Mouse (Mus musculus) midbrain, embryonic 11.5 days (tissue): ENCODE measurements at regions not wholly inside any gene's neighbourhood (a gene's known extent, or its start where the extent isn't known, plus 50 kb on each side); places are given as distances from the start of the nearest gene placed in this dataset.

ENCODE experiments used
- ATAC-seq: fragments of 200-750 bp; cut with Nextera tagmentation; 2 replicates; pipeline ENCODE4 v1.8.0; 2017; ENCODE audit warnings: moderate TSS enrichment, moderate library complexity; ENCODE audit not compliant: low FRiP score
- DNase-seq: peaks from one replicate; pipeline ENCODE4 v3.0.0; 2015; ENCODE audit warnings: low spot score; ENCODE audit errors: missing footprints
- H3K27ac ChIP-seq: fragments of 300-500 bp; sonication (generic); 2 replicates; pipeline ENCODE4 v1.5.1; 2014; ENCODE audit warnings: low read depth, low read length
- H3K27me3 ChIP-seq: fragments of 300-500 bp; sonication (generic); 2 replicates; pipeline ENCODE4 v1.6.1; 2014; ENCODE audit warnings: mild to moderate bottlenecking, low read length, moderate library complexity, mixed read lengths; ENCODE audit not compliant: control insufficient read depth, insufficient read depth
- H3K36me3 ChIP-seq: fragments of 300-500 bp; sonication (generic); 2 replicates; pipeline ENCODE4 v1.6.1; 2014; ENCODE audit warnings: mild to moderate bottlenecking, low read length, moderate library complexity, mixed read lengths; ENCODE audit not compliant: control insufficient read depth, insufficient read depth
- H3K4me1 ChIP-seq: fragments of 300-500 bp; sonication (generic); 2 replicates; pipeline ENCODE4 v1.6.1; 2014; ENCODE audit warnings: low read length; ENCODE audit not compliant: control insufficient read depth, insufficient read depth
- H3K4me2 ChIP-seq: fragments of 300-500 bp; sonication (generic); 2 replicates; pipeline ENCODE4 v1.6.1; 2014; ENCODE audit warnings: mild to moderate bottlenecking, moderate library complexity
- H3K4me3 ChIP-seq: fragments of 300-500 bp; sonication (generic); 2 replicates; pipeline ENCODE4 v1.5.1; 2014; ENCODE audit warnings: low read depth, low read length
- H3K9ac ChIP-seq: fragments of 300-500 bp; sonication (generic); 2 replicates; pipeline ENCODE4 v1.6.1; 2014; ENCODE audit warnings: low read length
- H3K9me3 ChIP-seq: fragments of 300-500 bp; sonication (generic); 2 replicates; pipeline ENCODE4 v1.6.1; 2016; ENCODE audit warnings: low read length; ENCODE audit not compliant: control insufficient read depth
- WGBS: fragments of 180-500 bp; shearing (Covaris S2); extraction: QIAGEN DNeasy Blood & Tissue Kit; methylation state at CpG from one replicate; pipeline ENCODE4 v1.1.7; 2014; 5-methylcytosine and 5-hydroxymethylcytosine counted together

GRCm38 (mm10) chr1:137073857-137074572 lies 113.8 kb upstream of the Nr5a2 start:
- H3K27ac ChIP-seq, result no peak overlapping the region
- no peak overlapping the region for H3K4me2 ChIP-seq
- no peaks in the 10 kb centered on the region for H3K36me3 ChIP-seq
- H3K27me3 ChIP-seq, result no peaks in the 10 kb centered on the region
- H3K9me3 ChIP-seq, result no peaks in the 10 kb centered on the region
- no peak overlapping the region for H3K4me3 ChIP-seq
- no peak overlapping the region for H3K9ac ChIP-seq
- H3K4me1 ChIP-seq, result no peaks in the 10 kb centered on the region
- ATAC-seq, result no peak
- 77% methylated on average over 8 of the region's 8 CpGs for WGBS
- no peak for DNase-seq

- Histone ChIP-seq H3K4me3 (no peak overlapping the region), H3K36me3 (no peaks in the 10 kb centered on the region), H3K4me1 (no peaks in the 10 kb centered on the region), H3K27me3 (no peaks in the 10 kb centered on the region), H3K9ac (no peak overlapping the region), H3K9me3 (no peaks in the 10 kb centered on the region), H3K4me2 (no peak overlapping the region), H3K27ac (no peak overlapping the region)
- 86% methylated on average over 4 of the region's 4 CpGs for WGBS
- ATAC-seq, result no peak
- no peak for DNase-seq
Measured at GRCm38 (mm10) chr1:137060914-137061313, 100.7 kb upstream of the Nr5a2 start.

- no peaks in the 10 kb centered on the region for H3K9me3 ChIP-seq
- no peak overlapping the region for H3K27ac ChIP-seq
- DNase-seq (no peak), ATAC-seq (no peak)
- H3K27me3 ChIP-seq, result no peaks in the 10 kb centered on the region
- H3K36me3 ChIP-seq, result no peaks in the 10 kb centered on the region
- H3K9ac ChIP-seq, result no peak overlapping the region
- no peak overlapping the region for H3K4me3 ChIP-seq
- H3K4me2 ChIP-seq, result no peak overlapping the region
- no peaks in the 10 kb centered on the region for H3K4me1 ChIP-seq
Measured at GRCm38 (mm10) chr1:137053134-137053533, 92.9 kb upstream of the Nr5a2 start.

- Histone ChIP-seq H3K36me3 (no peaks in the 10 kb centered on the region), H3K9ac (no peak overlapping the region), H3K4me2 (no peak overlapping the region), H3K27ac (no peak overlapping the region), H3K9me3 (no peaks in the 10 kb centered on the region), H3K4me3 (no peak overlapping the region), H3K4me1 (no peaks in the 10 kb centered on the region), H3K27me3 (no peaks in the 10 kb centered on the region)
- WGBS, result 90% methylated on average over 13 of the region's 13 CpGs
- no peak for ATAC-seq
- DNase-seq, result no peak
Measured at GRCm38 (mm10) chr1:137051515-137051914, 91.3 kb upstream of the Nr5a2 start.

DNA sequence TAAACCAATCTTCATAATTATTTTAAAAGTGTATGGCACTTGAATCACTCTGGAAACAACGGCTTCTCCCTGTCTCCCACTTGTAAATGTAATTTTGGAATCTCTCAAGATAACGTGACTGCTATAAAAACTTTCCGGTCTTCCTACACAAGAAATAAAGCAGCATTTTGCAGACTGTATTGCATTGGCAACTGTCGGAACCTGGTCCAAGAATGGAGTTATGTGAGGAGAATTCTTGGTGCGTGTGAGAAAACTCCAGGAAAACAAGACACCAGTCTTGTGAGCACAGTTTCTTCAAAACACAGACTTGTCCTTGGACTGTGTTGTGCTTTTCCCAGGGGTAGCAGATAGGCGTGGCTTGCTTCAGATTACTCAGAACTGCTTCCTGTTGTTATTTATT lies 83.8 kb upstream of the Nr5a2 start:
- Histone ChIP-seq H3K27me3 (no peaks in the 10 kb centered on the region), H3K4me3 (no peak overlapping the region), H3K27ac (no peak overlapping the region), H3K4me2 (no peak overlapping the region), H3K9me3 (no peaks in the 10 kb centered on the region), H3K4me1 (no peaks in the 10 kb centered on the region), H3K36me3 (no peaks in the 10 kb centered on the region), H3K9ac (no peak overlapping the region)
- DNase-seq (no peak), ATAC-seq (no peak)
- 88% methylated on average over 6 of the region's 6 CpGs for WGBS

DNA sequence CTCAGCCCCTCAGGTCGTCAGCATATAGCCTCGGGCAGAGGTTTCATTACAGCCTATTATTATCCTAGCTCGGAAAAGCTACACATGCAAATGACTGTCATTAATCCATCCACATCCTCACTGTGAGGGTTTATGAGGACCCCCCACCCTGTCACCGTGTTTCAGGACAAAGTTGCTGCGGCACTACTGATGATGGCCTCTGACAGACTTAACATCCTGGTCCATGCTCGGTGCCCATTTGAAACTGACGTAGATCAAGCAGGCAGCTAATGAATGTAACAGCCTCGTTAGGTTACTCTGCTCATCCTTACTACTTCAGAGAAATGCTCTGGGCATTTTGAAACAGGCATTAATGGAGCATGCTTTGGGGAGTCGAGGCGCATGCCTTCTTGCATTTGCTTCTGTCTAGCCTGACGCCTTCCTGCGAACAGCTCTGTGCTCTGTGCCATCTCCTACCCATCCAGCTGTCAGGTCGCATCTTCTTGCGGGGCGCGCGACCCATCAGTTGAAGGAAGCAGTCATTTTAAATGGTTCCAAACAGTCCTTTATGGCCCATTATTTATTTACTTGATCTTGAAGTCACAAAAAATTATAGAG lies 82.3 kb upstream of the Nr5a2 start:
- Histone ChIP-seq H3K4me3 (no peak overlapping the region), H3K4me2 (no peak overlapping the region), H3K36me3 (no peaks in the 10 kb centered on the region), H3K27ac (no peak overlapping the region), H3K9me3 (no peaks in the 10 kb centered on the region), H3K4me1 (no peaks in the 10 kb centered on the region), H3K27me3 (no peaks in the 10 kb centered on the region), H3K9ac (no peak overlapping the region)
- ATAC-seq (no peak), DNase-seq (no peak)
- WGBS, result 88% methylated on average over 17 of the region's 17 CpGs

- H3K9me3 ChIP-seq, result no peaks in the 10 kb centered on the region
- WGBS, result 66% methylated on average over 8 of the region's 8 CpGs
Measured at GRCm38 (mm10) chr1:137040898-137041297, 80.7 kb upstream of the Nr5a2 start.

DNA sequence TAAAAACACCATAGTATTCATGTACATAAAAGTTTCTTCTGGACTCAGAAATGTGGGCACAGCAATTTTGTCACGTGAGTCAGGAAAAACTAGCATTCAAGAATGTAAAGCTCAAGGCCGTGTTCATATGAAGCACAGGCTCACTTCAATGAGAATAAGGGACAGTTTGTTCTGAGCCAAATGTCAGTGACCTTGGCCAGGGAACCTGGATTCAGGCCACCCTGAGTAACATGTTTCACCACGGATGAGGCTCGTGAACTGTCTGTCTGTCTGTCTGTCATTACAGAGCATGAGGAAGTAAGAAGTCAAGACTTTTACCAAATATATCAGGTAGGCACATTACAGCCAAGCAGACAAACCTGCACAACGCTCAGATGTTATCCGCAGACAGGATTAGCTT lies 74.3 kb upstream of the Nr5a2 start:
- no peak overlapping the region for H3K4me3 ChIP-seq
- ATAC-seq (no peak), DNase-seq (no peak)
- no peaks in the 10 kb centered on the region for H3K9me3 ChIP-seq
- no peaks in the 10 kb centered on the region for H3K27me3 ChIP-seq
- no peak overlapping the region for H3K27ac ChIP-seq
- H3K4me1 ChIP-seq, result no peaks in the 10 kb centered on the region
- H3K9ac ChIP-seq, result no peak overlapping the region
- no peaks in the 10 kb centered on the region for H3K36me3 ChIP-seq
- WGBS, result 90% methylated on average over 6 of the region's 6 CpGs
- no peak overlapping the region for H3K4me2 ChIP-seq

More at GRCm38 (mm10) chr1:137040898-137041297, 80.7 kb upstream of the Nr5a2 start:
- H3K4me2 ChIP-seq, result no peak overlapping the region
- H3K4me1 ChIP-seq, result no peaks in the 10 kb centered on the region
- ATAC-seq (no peak), DNase-seq (no peak)
- no peak overlapping the region for H3K9ac ChIP-seq
- H3K4me3 ChIP-seq, result no peak overlapping the region
- no peaks in the 10 kb centered on the region for H3K36me3 ChIP-seq
- no peak overlapping the region for H3K27ac ChIP-seq
- H3K27me3 ChIP-seq, result no peaks in the 10 kb centered on the region

DNA sequence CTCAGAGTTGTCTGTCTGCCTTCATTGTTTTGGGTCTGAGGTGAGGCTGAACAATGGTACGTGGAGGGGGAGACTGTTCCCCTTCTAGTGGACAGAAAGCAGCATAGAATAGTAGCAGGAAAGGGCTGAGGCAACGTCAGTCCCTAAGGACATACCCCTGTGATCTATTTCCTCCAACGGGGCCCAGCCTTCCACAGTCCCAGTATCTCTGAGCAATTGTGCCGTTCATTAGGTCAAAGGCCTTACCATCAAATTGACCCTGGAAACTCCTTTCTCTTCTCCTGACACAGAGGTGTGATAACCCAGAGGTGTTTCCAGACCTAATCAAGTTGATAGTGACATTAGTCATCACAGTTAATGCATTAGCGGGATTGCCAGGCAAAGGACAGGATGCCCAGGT lies 73.4 kb upstream of the Nr5a2 start:
- Histone ChIP-seq H3K27ac (no peak overlapping the region), H3K27me3 (no peaks in the 10 kb centered on the region), H3K36me3 (no peaks in the 10 kb centered on the region), H3K4me3 (no peak overlapping the region), H3K4me1 (no peaks in the 10 kb centered on the region), H3K9me3 (no peaks in the 10 kb centered on the region), H3K4me2 (no peak overlapping the region), H3K9ac (no peak overlapping the region)
- DNase-seq, result no peak
- WGBS, result 82% methylated on average over 5 of the region's 5 CpGs
- no peak for ATAC-seq
